Mouse (Mus musculus): ENCODE measurements around the gene Gng3. TPM values are rescaled to one million over a fixed set of nuclear protein-coding genes. Genes with fewer than 3 reads are reported as not detected.
A peak's percentile ranks its signal among the peaks of the same experiment; 100 is the strongest.

Gng3 gene
- polyA plus RNA-seq, 1 experiment from 2014 or later, result 2.3 TPM

DNA sequence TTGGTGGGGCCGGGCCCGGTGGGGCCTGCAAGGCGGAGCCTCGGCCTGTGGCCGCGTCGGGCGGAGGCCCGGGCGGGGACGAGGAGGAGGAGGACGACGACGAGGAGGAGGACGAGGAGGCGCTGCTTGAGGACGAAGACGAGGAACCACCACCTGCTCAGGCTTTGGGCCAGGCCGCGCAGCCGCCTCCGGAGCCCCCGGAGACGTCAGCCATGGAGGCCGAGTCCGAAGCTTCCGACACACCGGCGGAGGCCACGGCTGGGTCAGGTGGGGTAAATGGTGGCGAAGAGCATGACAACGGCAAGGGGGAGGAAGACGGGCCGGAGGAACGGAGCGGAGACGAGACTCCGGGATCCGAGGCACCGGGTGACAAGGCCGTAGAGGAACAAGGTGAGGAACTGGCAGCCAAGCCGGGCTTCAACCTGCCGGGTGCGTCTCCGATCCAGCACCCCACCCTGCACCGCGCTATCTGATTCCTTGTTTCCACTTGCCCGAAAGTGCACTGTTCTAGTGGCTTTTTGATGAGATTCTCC lies 18.5 kb downstream of the Gng3 start:
- Histone ChIP-seq H3K4me1 (replicated peaks; ENCODE audit: control insufficient read depth, insufficient read depth, low read length) (peaks cover 21% of the 10 kb centered on the region), H3K9me3 (ENCODE audit: control insufficient read depth, low read length) (no peaks in the 10 kb centered on the region), H3K4me3 (ENCODE audit: low read depth, low read length) (peak overlapping the region; percentile 100), H3K27ac (ENCODE audit: low read depth, low read length) (peak overlapping the region; percentile 98), H3K36me3 (ENCODE audit: control insufficient read depth, insufficient read depth, low read length) (peaks cover 31% of the 10 kb centered on the region), H3K9ac (ENCODE audit: low read depth, low read length) (peak overlapping the region; percentile 98), H3K27me3 (replicated peaks; ENCODE audit: control insufficient read depth, insufficient read depth, low read length) (no peaks in the 10 kb centered on the region), H3K4me2 (peak overlapping the region; percentile 93)
- peak; percentile 48 for ATAC-seq (replicated peaks; ENCODE audit: low FRiP score)
- DNase-seq (ENCODE audit: low spot score), result no peak
- WGBS, result under 1% methylated on average over 48 of the region's 48 CpGs

DNA sequence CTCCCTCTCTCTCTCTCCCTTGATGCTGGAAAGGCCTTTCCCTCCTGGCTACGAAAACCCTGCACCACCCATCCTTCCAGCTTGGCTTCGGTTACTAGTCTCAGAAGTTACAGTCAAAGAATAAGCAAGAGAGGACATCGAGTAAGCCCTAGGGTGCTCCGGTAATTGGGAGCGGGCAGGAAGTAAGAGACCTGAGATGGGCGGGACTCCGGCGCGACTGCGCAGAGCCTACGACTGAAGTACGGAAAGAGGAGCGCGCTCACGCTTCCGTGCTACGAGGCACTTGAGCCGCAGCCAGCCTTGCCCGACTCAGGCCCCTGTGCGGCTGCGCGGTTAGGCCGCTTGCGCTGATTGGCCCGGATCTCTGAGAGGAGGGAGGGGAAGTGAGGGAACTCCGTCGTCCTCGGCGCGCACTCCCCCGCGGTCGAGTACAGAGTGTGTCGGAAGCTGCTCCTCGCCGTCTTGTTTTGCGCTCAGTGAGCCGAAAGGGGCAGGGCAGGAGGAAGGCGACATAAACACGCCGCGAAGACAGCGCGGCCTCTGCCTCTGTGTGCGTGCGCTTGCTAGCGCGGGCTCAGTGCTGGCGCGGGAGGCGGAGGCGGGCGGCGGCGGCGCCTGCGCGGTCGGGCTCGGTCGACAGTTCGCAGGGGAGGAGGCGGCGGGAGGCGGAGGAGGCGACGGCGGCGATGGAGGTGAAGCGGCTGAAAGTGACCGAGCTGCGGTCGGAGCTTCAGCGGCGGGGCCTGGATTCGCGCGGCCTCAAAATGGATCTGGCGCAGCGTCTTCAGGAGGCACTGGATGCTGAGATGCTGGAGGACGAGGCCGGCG lies 19.2 kb downstream of the Gng3 start, which contains the start of gene Hnrnpul2:
Hnrnpul2 (plus strand) TSS at position 415 of the 828 bp plus-strand sequence.
- Histone ChIP-seq H3K4me2 (peak within 1 kb of the TSS; percentile 93), H3K9ac (ENCODE audit: low read depth, low read length) (peak within 1 kb of the TSS; percentile 98), H3K4me3 (ENCODE audit: low read depth, low read length) (peak within 1 kb of the TSS; percentile 100), H3K27me3 (replicated peaks; ENCODE audit: control insufficient read depth, insufficient read depth, low read length) (no peaks in the 10 kb centered on the region), H3K36me3 (ENCODE audit: control insufficient read depth, insufficient read depth, low read length) (peaks cover 31% of the 10 kb centered on the region), H3K4me1 (replicated peaks; ENCODE audit: control insufficient read depth, insufficient read depth, low read length) (peaks cover 21% of the 10 kb centered on the region), H3K27ac (ENCODE audit: low read depth, low read length) (peak within 1 kb of the TSS; percentile 98), H3K9me3 (ENCODE audit: control insufficient read depth, low read length) (no peaks in the 10 kb centered on the region)
- ATAC-seq (replicated peaks; ENCODE audit: low FRiP score) (peak; percentile 93), DNase-seq (ENCODE audit: low spot score) (peak; percentile 94)
- under 1% methylated on average over 81 of the region's 83 CpGs for WGBS

DNA sequence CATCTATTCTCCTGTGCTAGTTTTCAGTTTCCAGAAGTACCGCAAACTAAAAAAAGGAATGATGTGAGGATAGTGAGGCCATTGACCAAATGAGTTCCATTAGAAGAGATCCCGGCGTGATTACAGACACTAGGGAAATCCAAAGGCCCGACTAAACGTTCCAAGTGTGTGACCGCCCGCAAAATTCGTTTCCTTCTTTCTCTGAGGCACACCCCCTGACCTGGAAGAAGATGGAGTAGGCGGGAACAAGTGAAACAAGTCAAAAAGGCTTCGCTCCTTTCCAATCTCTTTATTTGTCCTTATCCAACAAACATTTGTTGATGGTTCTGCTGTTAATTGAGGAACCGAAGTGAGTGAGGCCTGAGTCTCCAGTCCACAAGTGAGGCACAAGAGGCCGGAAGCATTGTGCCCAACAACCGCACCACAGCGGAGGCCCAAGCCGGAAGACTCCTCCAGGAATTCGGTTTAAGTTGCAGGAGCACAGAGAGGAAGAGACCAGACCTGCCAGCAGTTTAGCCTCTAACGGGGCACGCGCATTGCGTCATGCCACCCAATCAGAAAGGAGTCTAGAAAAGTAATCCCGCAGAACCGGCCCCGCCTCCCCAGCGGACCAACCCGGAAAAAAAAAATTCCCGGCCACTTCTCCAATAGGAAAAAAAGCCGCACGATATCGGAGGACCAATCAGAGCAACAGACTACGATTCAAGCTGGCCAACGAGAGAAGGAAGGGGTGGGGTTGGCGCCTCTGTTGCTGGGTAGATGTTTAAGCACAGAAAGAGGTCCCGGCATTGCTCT lies 20.0 kb downstream of the Gng3 start, which contains the start of gene Ttc9c:
Ttc9c (minus strand) TSS at position 533 of the 795 bp plus-strand sequence.
- peak within 1 kb of the TSS; percentile 93 for H3K4me2 ChIP-seq
- peaks cover 21% of the 10 kb centered on the region for H3K4me1 ChIP-seq (replicated peaks; ENCODE audit: control insufficient read depth, insufficient read depth, low read length)
- peak; percentile 92 for DNase-seq (ENCODE audit: low spot score)
- peak within 1 kb of the TSS; percentile 100 for H3K4me3 ChIP-seq (ENCODE audit: low read depth, low read length)
- H3K27me3 ChIP-seq (replicated peaks; ENCODE audit: control insufficient read depth, insufficient read depth, low read length), result no peaks in the 10 kb centered on the region
- no peaks in the 10 kb centered on the region for H3K9me3 ChIP-seq (ENCODE audit: control insufficient read depth, low read length)
- H3K27ac ChIP-seq (ENCODE audit: low read depth, low read length), result peak within 1 kb of the TSS; percentile 98
- H3K36me3 ChIP-seq (ENCODE audit: control insufficient read depth, insufficient read depth, low read length), result peaks cover 26% of the 10 kb centered on the region
- under 1% methylated on average over 33 of the region's 33 CpGs for WGBS
- peak within 1 kb of the TSS; percentile 98 for H3K9ac ChIP-seq (ENCODE audit: low read depth, low read length)
- peak; percentile 85 for ATAC-seq (replicated peaks; ENCODE audit: low FRiP score)

DNA sequence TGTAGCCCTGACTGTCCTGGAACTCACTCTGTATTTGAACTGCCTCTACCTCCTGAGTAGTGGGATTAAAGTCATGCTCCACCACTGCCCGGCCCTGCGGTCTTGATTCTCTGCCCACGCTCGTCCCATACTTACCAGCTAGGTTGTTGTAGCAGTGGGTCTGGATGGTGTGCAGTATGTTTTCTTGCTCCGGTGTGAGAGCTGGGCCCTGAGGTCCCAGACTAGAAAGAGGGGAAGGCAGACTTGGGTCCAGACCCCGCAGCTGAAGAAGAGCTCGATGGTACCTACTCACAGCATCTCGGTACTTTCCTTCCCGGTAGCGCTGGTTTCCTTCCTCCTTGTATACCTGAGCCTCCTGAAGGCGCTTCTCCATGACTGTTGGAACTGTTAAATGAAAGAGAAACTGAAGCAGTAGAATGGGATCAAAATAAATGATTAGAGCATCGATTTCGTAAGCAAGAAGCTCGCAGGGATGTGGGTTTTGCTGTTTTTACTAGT lies 20.6 kb downstream of the Gng3 start:
- ATAC-seq (replicated peaks; ENCODE audit: low FRiP score) (no peak), DNase-seq (ENCODE audit: low spot score) (no peak)
- no peaks in the 10 kb centered on the region for H3K27me3 ChIP-seq (replicated peaks; ENCODE audit: control insufficient read depth, insufficient read depth, low read length)
- peak overlapping the region; percentile 100 for H3K4me3 ChIP-seq (ENCODE audit: low read depth, low read length)
- peak overlapping the region; percentile 85 for H3K9ac ChIP-seq (ENCODE audit: low read depth, low read length)
- peaks cover 20% of the 10 kb centered on the region for H3K4me1 ChIP-seq (replicated peaks; ENCODE audit: control insufficient read depth, insufficient read depth, low read length)
- H3K36me3 ChIP-seq (ENCODE audit: control insufficient read depth, insufficient read depth, low read length), result peaks cover 25% of the 10 kb centered on the region
- H3K4me2 ChIP-seq, result peak overlapping the region; percentile 93
- no peaks in the 10 kb centered on the region for H3K9me3 ChIP-seq (ENCODE audit: control insufficient read depth, low read length)
- peak overlapping the region; percentile 98 for H3K27ac ChIP-seq (ENCODE audit: low read depth, low read length)
- 18% methylated on average over 14 of the region's 14 CpGs for WGBS

DNA sequence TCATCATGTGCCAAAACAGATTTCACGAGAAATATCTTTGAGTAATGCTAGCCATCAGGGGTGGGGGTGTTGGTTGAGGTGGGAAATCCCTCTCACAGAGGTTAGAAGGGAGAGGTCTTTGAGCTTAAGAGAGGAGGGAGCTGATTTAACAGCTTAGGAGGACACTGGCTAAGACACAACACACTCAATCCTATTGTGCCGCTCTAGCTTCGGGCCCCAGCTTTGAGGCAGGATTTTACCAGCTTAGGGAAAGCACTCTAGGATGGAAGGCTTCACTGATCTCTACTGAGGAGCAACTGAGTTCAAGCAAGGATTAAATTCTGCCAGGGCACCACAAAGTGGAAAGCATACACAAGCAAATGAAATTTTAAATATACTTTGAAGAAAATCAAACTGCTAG lies 22.0 kb downstream of the Gng3 start:
- H3K27ac ChIP-seq (ENCODE audit: low read depth, low read length), result no peak overlapping the region
- H3K9me3 ChIP-seq (ENCODE audit: control insufficient read depth, low read length), result no peaks in the 10 kb centered on the region
- no peak overlapping the region for H3K9ac ChIP-seq (ENCODE audit: low read depth, low read length)
- 83% methylated on average over 3 of the region's 3 CpGs for WGBS
- H3K4me2 ChIP-seq, result peak overlapping the region; percentile 93
- no peak overlapping the region for H3K4me3 ChIP-seq (ENCODE audit: low read depth, low read length)
- no peaks in the 10 kb centered on the region for H3K27me3 ChIP-seq (replicated peaks; ENCODE audit: control insufficient read depth, insufficient read depth, low read length)
- DNase-seq (ENCODE audit: low spot score) (no peak), ATAC-seq (replicated peaks; ENCODE audit: low FRiP score) (no peak)
- peaks cover 9% of the 10 kb centered on the region for H3K4me1 ChIP-seq (replicated peaks; ENCODE audit: control insufficient read depth, insufficient read depth, low read length)
- peaks cover 33% of the 10 kb centered on the region; the same call in 1 of the 2 replicates for H3K36me3 ChIP-seq (ENCODE audit: control insufficient read depth, insufficient read depth, low read length)

DNA sequence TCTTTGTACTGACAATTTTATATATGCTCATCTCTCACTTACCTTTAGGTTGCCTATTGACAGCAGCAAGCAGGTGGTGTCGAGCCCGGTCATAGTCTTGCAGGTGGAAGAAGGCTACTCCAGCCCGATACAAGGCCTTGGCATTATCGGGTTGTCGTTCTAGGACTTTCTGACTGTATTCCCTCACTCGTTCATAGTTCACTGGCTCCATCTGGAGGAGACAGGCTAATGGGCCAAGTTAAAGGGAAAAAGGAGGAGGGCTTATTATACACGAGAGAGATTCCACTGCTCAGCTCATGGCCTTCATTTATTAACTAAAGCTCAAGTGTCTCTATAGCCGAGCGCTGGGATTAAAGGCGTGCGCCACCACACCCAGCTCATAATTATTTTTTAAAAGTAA lies 23.2 kb downstream of the Gng3 start:
- H3K9me3 ChIP-seq (ENCODE audit: control insufficient read depth, low read length), result no peaks in the 10 kb centered on the region
- WGBS, result 86% methylated on average over 11 of the region's 11 CpGs

DNA sequence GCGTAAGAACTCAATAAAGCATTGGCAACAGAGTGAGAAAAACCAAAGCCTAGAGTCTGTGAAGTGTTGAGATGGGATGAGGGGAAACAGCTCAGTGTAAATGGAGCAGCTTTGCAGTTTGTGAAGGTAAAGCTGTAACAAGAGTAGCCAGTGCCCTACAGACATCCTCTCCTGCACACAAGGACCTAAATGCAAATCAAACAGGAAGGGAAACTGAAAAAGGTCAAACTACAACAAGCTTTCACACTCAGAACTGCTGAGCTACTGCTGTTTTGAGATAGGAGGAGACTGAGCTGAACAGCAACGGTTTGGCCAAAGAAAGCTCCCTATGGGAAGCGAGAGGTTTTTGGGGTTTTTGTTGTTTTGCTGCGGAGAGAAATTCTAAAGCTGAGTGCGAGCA lies 32.2 kb downstream of the Gng3 start:
- Histone ChIP-seq H3K27me3 (replicated peaks; ENCODE audit: control insufficient read depth, insufficient read depth, low read length) (no peaks in the 10 kb centered on the region), H3K9me3 (ENCODE audit: control insufficient read depth, low read length) (no peaks in the 10 kb centered on the region), H3K4me3 (ENCODE audit: low read depth, low read length) (no peak overlapping the region), H3K27ac (ENCODE audit: low read depth, low read length) (no peak overlapping the region), H3K4me1 (replicated peaks; ENCODE audit: control insufficient read depth, insufficient read depth, low read length) (peaks cover 18% of the 10 kb centered on the region), H3K9ac (ENCODE audit: low read depth, low read length) (0 out of 2 replicates have a peak overlapping the region, but pooled peaks have one; percentile 2), H3K36me3 (ENCODE audit: control insufficient read depth, insufficient read depth, low read length) (peaks cover 30% of the 10 kb centered on the region), H3K4me2 (no peak overlapping the region)
- 84% methylated on average over 5 of the region's 5 CpGs for WGBS
- ATAC-seq (replicated peaks; ENCODE audit: low FRiP score), result no peak
- DNase-seq (ENCODE audit: low spot score), result no peak

More for the DNA sequence above, 23.2 kb downstream of the Gng3 start:
- no peak for ATAC-seq (replicated peaks; ENCODE audit: low FRiP score)
- peaks cover 9% of the 10 kb centered on the region for H3K4me1 ChIP-seq (replicated peaks; ENCODE audit: control insufficient read depth, insufficient read depth, low read length)
- H3K27ac ChIP-seq (ENCODE audit: low read depth, low read length), result no peak overlapping the region
- no peak for DNase-seq (ENCODE audit: low spot score)
- H3K27me3 ChIP-seq (replicated peaks; ENCODE audit: control insufficient read depth, insufficient read depth, low read length), result no peaks in the 10 kb centered on the region
- peaks cover 40% of the 10 kb centered on the region for H3K36me3 ChIP-seq (ENCODE audit: control insufficient read depth, insufficient read depth, low read length)
- no peak overlapping the region for H3K4me3 ChIP-seq (ENCODE audit: low read depth, low read length)
- no peak overlapping the region for H3K4me2 ChIP-seq
- H3K9ac ChIP-seq (ENCODE audit: low read depth, low read length), result no peak overlapping the region

Data from liver, embryonic 11.5 days (tissue).